Comparison of ENCODE assay signal across 10 mouse cellular contexts in the genomic region with DNA sequence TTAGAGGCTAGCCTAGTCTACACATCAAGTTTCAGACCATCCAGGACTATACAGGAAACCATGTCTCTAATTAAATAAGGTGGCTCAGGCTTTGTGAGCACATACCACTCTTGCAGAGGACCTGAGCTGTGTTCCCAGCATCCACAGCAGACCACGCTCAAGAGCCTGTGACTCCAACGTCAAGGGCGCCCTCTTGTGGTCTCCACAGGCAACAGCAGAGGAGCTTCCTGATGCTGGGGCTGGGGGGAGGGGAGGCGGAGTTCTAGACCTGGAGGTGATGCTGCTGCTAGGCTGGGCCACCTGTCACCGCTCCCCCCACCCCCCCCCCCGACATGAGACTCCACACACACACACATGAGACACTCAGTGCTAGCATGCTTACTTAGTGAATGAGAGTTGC. TPM values are rescaled to one million over a fixed set of nuclear protein-coding genes. Genes with fewer than 3 reads are reported as not detected.
A peak's percentile ranks its signal among the peaks of the same experiment; 100 is the strongest.
DNase-seq lines count a peak whose midpoint lies in the region; ATAC-seq lines count a peak whose summit lies in the region.
"Had no signal": no experiment of that assay in that cellular context is flagged by ENCODE, and none has a peak within 500 bp of the region (broad histone marks: within the 10 kb centered on the region; RNA-seq: fewer than 3 reads in every experiment).

No protein-coding gene starts in this region.

- no peak overlapping the region for H3K4me2 ChIP-seq in kidney, embryonic 15.5 days
- no peak overlapping the region for H3K4me2 ChIP-seq in hindbrain, embryonic 16.5 days (ENCODE audit: low read length)
- H3K4me2 ChIP-seq: embryonic facial prominence, embryonic 15.5 days had no signal

- no peaks in the 10 kb centered on the region for H3K9me3 ChIP-seq in kidney, embryonic 15.5 days (replicated peaks)
- 0 out of 2 replicates have a peak, but pooled peaks cover 3% of the 10 kb centered on the region for H3K9me3 ChIP-seq in hindbrain, embryonic 16.5 days (ENCODE audit: control insufficient read depth, low read length)
- H3K9me3 ChIP-seq: embryonic facial prominence, embryonic 15.5 days; liver, embryonic 13.5 days had no signal

- peak; percentile 49 for DNase-seq in kidney, adult 9 months
- peak; percentile 39 for DNase-seq in MEL-GATA-1-ER (ENCODE audit: extremely low read depth, low read depth)
- peak; percentile 70 for DNase-seq in testis, postnatal 10 days (ENCODE audit: low spot score)
- DNase-seq in right cerebral cortex, postnatal 14 days = no peak
- no peak for DNase-seq in adrenal gland, postnatal 4 days (ENCODE audit: low spot score in 2 of 2)

- no peak overlapping the region for H3K4me3 ChIP-seq in kidney, embryonic 15.5 days (replicated peaks)
- no peak overlapping the region for H3K4me3 ChIP-seq in hindbrain, embryonic 16.5 days (ENCODE audit: low read length)
- H3K4me3 ChIP-seq: embryonic facial prominence, embryonic 15.5 days; liver, embryonic 13.5 days had no signal

- WGBS in kidney, embryonic 15.5 days = 24% methylated on average over 6 of the region's 6 CpGs
- WGBS in hindbrain, embryonic 16.5 days = 28% methylated on average over 6 of the region's 6 CpGs

- ATAC-seq in kidney, embryonic 15.5 days (replicated peaks; ENCODE audit: low FRiP score) = no peak
- peak; percentile 64 for ATAC-seq in granulocyte monocyte progenitor cell, adult 5-6 weeks (replicated peaks; ENCODE audit: poor library complexity, severe bottlenecking)
- no peak for ATAC-seq in hindbrain, embryonic 16.5 days

- peaks cover 14% of the 10 kb centered on the region for H3K4me1 ChIP-seq in kidney, embryonic 15.5 days
- H3K4me1 ChIP-seq in hindbrain, embryonic 16.5 days (ENCODE audit: control insufficient read depth, insufficient read depth, low read depth, low read length) = no peaks in the 10 kb centered on the region
- H3K4me1 ChIP-seq: embryonic facial prominence, embryonic 15.5 days had no signal

- no peak overlapping the region for H3K27ac ChIP-seq in kidney, embryonic 15.5 days
- H3K27ac ChIP-seq in hindbrain, embryonic 16.5 days (ENCODE audit: low read depth, low read length) = no peak overlapping the region

- no peaks in the 10 kb centered on the region for H3K27me3 ChIP-seq in kidney, embryonic 15.5 days
- no peaks in the 10 kb centered on the region for H3K27me3 ChIP-seq in hindbrain, embryonic 16.5 days (replicated peaks; ENCODE audit: control insufficient read depth, insufficient read depth, low read length)
- H3K27me3 ChIP-seq: embryonic facial prominence, embryonic 15.5 days; liver, embryonic 13.5 days had no signal

- no peaks in the 10 kb centered on the region for H3K36me3 ChIP-seq in kidney, embryonic 15.5 days
- no peaks in the 10 kb centered on the region for H3K36me3 ChIP-seq in hindbrain, embryonic 16.5 days (ENCODE audit: control insufficient read depth, insufficient read depth, low read length)
- H3K36me3 ChIP-seq: embryonic facial prominence, embryonic 15.5 days; liver, embryonic 13.5 days had no signal

- H3K9ac ChIP-seq in kidney, embryonic 15.5 days = no peak overlapping the region
- H3K9ac ChIP-seq in hindbrain, embryonic 16.5 days (ENCODE audit: low read depth, low read length) = no peak overlapping the region
- H3K9ac ChIP-seq: embryonic facial prominence, embryonic 15.5 days; liver, embryonic 13.5 days had no signal

RNA-seq across cellular contexts. Expression of a gene that starts 5.1 kb away (rescaled TPM):
- polyA plus RNA-seq in kidney, embryonic 15.5 days (2015; fragmentation: Nextera tagmentation; extraction: Ambion mirVana) = 13.4 and 14.3 TPM in 2 replicates
- total RNA-seq in granulocyte monocyte progenitor cell, adult 5-6 weeks (2014; fragmentation: Nextera tagmentation) = not detected in 2 replicates
- not detected in 2 replicates for total RNA-seq in granulocyte monocyte progenitor cell, adult 5-6 weeks (2017)
- total RNA-seq in adrenal gland, postnatal 4 days (2021) = 1 to 10 TPM; 2.3 to 5.5 TPM
- polyA plus RNA-seq in hindbrain, embryonic 16.5 days (2015; fragmentation: Nextera tagmentation; extraction: Ambion mirVana) = 3.1 and 5.4 TPM in 2 replicates

RNA-seq across cellular contexts. Expression of a gene that starts 25.6 kb away (rescaled TPM):
- 0.12 and 0.26 TPM in 2 replicates for polyA plus RNA-seq in kidney, embryonic 15.5 days (2015; fragmentation: Nextera tagmentation; extraction: Ambion mirVana)
- total RNA-seq in granulocyte monocyte progenitor cell, adult 5-6 weeks (2014; fragmentation: Nextera tagmentation) = not detected in 2 replicates
- not detected in 2 replicates for total RNA-seq in granulocyte monocyte progenitor cell, adult 5-6 weeks (2017)
- total RNA-seq in adrenal gland, postnatal 4 days (2021) = under 1 TPM; 0.17 TPM
- 1.4 and 2.0 TPM in 2 replicates for polyA plus RNA-seq in hindbrain, embryonic 16.5 days (2015; fragmentation: Nextera tagmentation; extraction: Ambion mirVana)
- polyA plus RNA-seq: liver, embryonic 13.5 days had no signal

RNA-seq across cellular contexts. Expression of a gene that starts 48.0 kb away (rescaled TPM):
- 16.9 and 17.7 TPM in 2 replicates for polyA plus RNA-seq in kidney, embryonic 15.5 days (2015; fragmentation: Nextera tagmentation; extraction: Ambion mirVana)
- 15.3 and 20.4 TPM in 2 replicates for total RNA-seq in granulocyte monocyte progenitor cell, adult 5-6 weeks (2014; fragmentation: Nextera tagmentation)
- total RNA-seq in granulocyte monocyte progenitor cell, adult 5-6 weeks (2017) = 9.2 and 13.0 TPM in 2 replicates
- total RNA-seq in adrenal gland, postnatal 4 days (2021) = 10 to 100 TPM; 25.3 to 28.2 TPM
- 23.0 and 29.3 TPM in 2 replicates for polyA plus RNA-seq in hindbrain, embryonic 16.5 days (2015; fragmentation: Nextera tagmentation; extraction: Ambion mirVana)

RNA-seq across cellular contexts. Expression of a gene that starts 51.0 kb away (rescaled TPM):
- 0.67 and 0.74 TPM in 2 replicates for polyA plus RNA-seq in kidney, embryonic 15.5 days (2015; fragmentation: Nextera tagmentation; extraction: Ambion mirVana)
- 0.83 TPM in 1 of 2 replicates, not detected in the other for total RNA-seq in granulocyte monocyte progenitor cell, adult 5-6 weeks (2014; fragmentation: Nextera tagmentation)
- total RNA-seq in granulocyte monocyte progenitor cell, adult 5-6 weeks (2017) = 0.52 TPM in 1 of 2 replicates, not detected in the other
- total RNA-seq in adrenal gland, postnatal 4 days (2021) = under 1 TPM; 0.17 to 0.70 TPM
- 0.87 and 1.1 TPM in 2 replicates for polyA plus RNA-seq in hindbrain, embryonic 16.5 days (2015; fragmentation: Nextera tagmentation; extraction: Ambion mirVana)
- polyA plus RNA-seq: liver, embryonic 13.5 days had no signal

RNA-seq across cellular contexts. Expression of a gene that starts 51.2 kb away (rescaled TPM):
- 45.5 and 49.8 TPM in 2 replicates for polyA plus RNA-seq in kidney, embryonic 15.5 days (2015; fragmentation: Nextera tagmentation; extraction: Ambion mirVana)
- total RNA-seq in granulocyte monocyte progenitor cell, adult 5-6 weeks (2014; fragmentation: Nextera tagmentation) = 7.8 and 11.3 TPM in 2 replicates
- total RNA-seq in granulocyte monocyte progenitor cell, adult 5-6 weeks (2017) = 5.3 and 8.4 TPM in 2 replicates
- 10 to 100 TPM; 32.1 to 33.2 TPM for total RNA-seq in adrenal gland, postnatal 4 days (2021)
- 99.1 and 100.0 TPM in 2 replicates for polyA plus RNA-seq in hindbrain, embryonic 16.5 days (2015; fragmentation: Nextera tagmentation; extraction: Ambion mirVana)

Comparison
In these comparisons a context has a peak if more than half of its experiments do, and no peak if none do; other contexts are left out.
1. DNase-seq: peak in kidney, adult 9 months (single experiment), MEL-GATA-1-ER (single experiment) and testis, postnatal 10 days (single experiment); none in right cerebral cortex, postnatal 14 days (single experiment) and adrenal gland, postnatal 4 days (0 of 2).